ENCODE assay signal across 9 mouse cellular contexts in the genomic region with DNA sequence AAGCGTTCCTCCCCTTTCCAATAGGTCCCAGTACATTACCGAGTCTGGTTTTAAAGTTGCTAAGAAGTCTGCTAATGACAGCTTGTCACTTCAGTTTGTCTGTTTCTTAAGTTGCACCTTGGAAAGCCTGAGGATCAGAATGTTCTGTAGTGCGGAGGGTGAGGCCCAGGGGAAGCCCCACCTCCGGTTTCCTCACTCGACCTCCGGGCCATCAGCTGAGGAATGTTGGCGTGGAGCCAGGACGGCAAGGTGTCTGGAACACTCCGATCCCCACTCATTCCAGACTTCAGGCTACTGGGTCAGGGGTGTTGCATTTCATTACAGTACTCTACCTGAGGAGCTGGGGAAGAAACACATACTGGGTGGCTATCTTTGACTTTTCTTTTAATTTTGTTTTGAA.
DNase-seq lines count a peak whose midpoint lies in the region; ATAC-seq and TF ChIP-seq lines count a peak whose summit lies in the region.
"Had no signal": no experiment of that assay in that cellular context is flagged by ENCODE, and none has a peak within 500 bp of the region (broad histone marks: within the 10 kb centered on the region; RNA-seq: fewer than 3 reads in every experiment).

No protein-coding gene starts in this region.

- H3K9me3 ChIP-seq in ES-E14 (ENCODE audit: control insufficient read depth, insufficient read depth, low read depth, low read length) = no peaks in the 10 kb centered on the region
- H3K9me3 ChIP-seq in embryonic facial prominence, embryonic 11.5 days (replicated peaks; ENCODE audit: control insufficient read depth, low read length) = no peaks in the 10 kb centered on the region
- no peaks in the 10 kb centered on the region for H3K9me3 ChIP-seq in limb, embryonic 14.5 days (ENCODE audit: control insufficient read depth, low read length)

- H3K4me3 ChIP-seq in ES-E14 (ENCODE audit: insufficient read depth in 1 of 2, low read depth in 1 of 2, low read length in 2 of 2, poor library complexity in 1 of 2, severe bottlenecking in 1 of 2) = no peak overlapping the region
- H3K4me3 ChIP-seq in embryonic facial prominence, embryonic 11.5 days (ENCODE audit: low read depth, low read length) = no peak overlapping the region
- H3K4me3 ChIP-seq in limb, embryonic 14.5 days (replicated peaks; ENCODE audit: low read length) = no peak overlapping the region

- TF ChIP-seq POLR2A in limb, embryonic 14.5 days (IDR thresholded peaks at IDR 0.05; ENCODE audit: borderline replicate concordance, extremely low read depth, insufficient read depth, insufficient read length) = no peak

- H3K36me3 ChIP-seq in ES-E14 (ENCODE audit: control insufficient read depth, insufficient read depth, low read length, poor library complexity, severe bottlenecking) = peaks cover 5% of the 10 kb centered on the region; the same call in 1 of the 2 replicates
- no peaks in the 10 kb centered on the region for H3K36me3 ChIP-seq in embryonic facial prominence, embryonic 11.5 days (replicated peaks; ENCODE audit: control insufficient read depth, insufficient read depth, low read depth, low read length)
- peaks cover 4% of the 10 kb centered on the region; the same call in 1 of the 2 replicates for H3K36me3 ChIP-seq in limb, embryonic 14.5 days (ENCODE audit: control insufficient read depth, insufficient read depth, low read length)

- intact Hi-C loops in heart, postnatal 10 days (cut with DNase I) = loop anchor here (2.0 kb wide), 1 partner anchor 43 kb away; no protein-coding TSS in a partner anchor

- peak overlapping the region; percentile 80 for H3K27ac ChIP-seq in ES-E14 (ENCODE audit: insufficient read depth, low read depth, low read length, poor library complexity, severe bottlenecking)
- H3K27ac ChIP-seq in embryonic facial prominence, embryonic 11.5 days (replicated peaks; ENCODE audit: low read depth, low read length) = no peak overlapping the region
- H3K27ac ChIP-seq in limb, embryonic 14.5 days (replicated peaks; ENCODE audit: low read depth, low read length) = no peak overlapping the region

- H3K27me3 ChIP-seq in embryonic facial prominence, embryonic 11.5 days (ENCODE audit: control insufficient read depth, insufficient read depth, low read length) = no peaks in the 10 kb centered on the region
- no peaks in the 10 kb centered on the region for H3K27me3 ChIP-seq in limb, embryonic 14.5 days (ENCODE audit: control insufficient read depth, insufficient read depth, low read length)
- H3K27me3 ChIP-seq: Patski had no signal

- in situ Hi-C loops in ES-E14 (cut with MboI; ENCODE audit: low sequenced_read_pairs in 2 of 2, unreplicated experiment in 2 of 2) = no loop called here

- H3K9ac ChIP-seq in ES-E14 (ENCODE audit: insufficient read depth, low read depth, low read length, poor library complexity, severe bottlenecking) = no peak overlapping the region
- H3K9ac ChIP-seq in embryonic facial prominence, embryonic 11.5 days (replicated peaks; ENCODE audit: low read length) = no peak overlapping the region
- H3K9ac ChIP-seq in limb, embryonic 14.5 days (ENCODE audit: low read depth, low read length, severe bottlenecking) = no peak overlapping the region

- peak; percentile 91 for DNase-seq in ES-E14 (ENCODE audit: low read depth, low spot score)
- DNase-seq in embryonic facial prominence, embryonic 11.5 days (ENCODE audit: low spot score) = peak; percentile 40
- DNase-seq in heart, postnatal 10 days = peak; percentile 91
- DNase-seq in limb, embryonic 14.5 days (ENCODE audit: low spot score) = peak; percentile 75
- peak; percentile 24 to 60 for DNase-seq in urinary bladder, adult 18-20 months (ENCODE audit: low spot score in 2 of 2)
- DNase-seq in layer of hippocampus, adult 9-10 months (ENCODE audit: low spot score) = no peak
- no peak for DNase-seq in left cerebral cortex, adult 9 months (ENCODE audit: low spot score in 2 of 2)

- 61% methylated on average over 9 of the region's 9 CpGs for WGBS in embryonic facial prominence, embryonic 11.5 days
- 26% methylated on average over 9 of the region's 9 CpGs for WGBS in limb, embryonic 14.5 days

- no peak overlapping the region for H3K4me2 ChIP-seq in embryonic facial prominence, embryonic 11.5 days (ENCODE audit: low read depth, low read length)
- no peak overlapping the region for H3K4me2 ChIP-seq in limb, embryonic 14.5 days (replicated peaks; ENCODE audit: low read depth, low read length, severe bottlenecking)

- peaks cover 8 to 20% of the 10 kb centered on the region in 2 experiments for H3K4me1 ChIP-seq in ES-E14 (ENCODE audit: control insufficient read depth in 2 of 2, insufficient read depth in 2 of 2, low read length in 2 of 2, poor library complexity in 1 of 2)
- H3K4me1 ChIP-seq in embryonic facial prominence, embryonic 11.5 days (ENCODE audit: control insufficient read depth, insufficient read depth, low read length) = no peaks in the 10 kb centered on the region
- H3K4me1 ChIP-seq in limb, embryonic 14.5 days (ENCODE audit: control insufficient read depth, insufficient read depth, low read length) = peaks cover 5% of the 10 kb centered on the region; the same call in 1 of the 2 replicates

- ATAC-seq in embryonic facial prominence, embryonic 11.5 days (replicated peaks; ENCODE audit: insufficient number of reproducible peaks, low FRiP score, low TSS enrichment, low read depth) = no peak
- ATAC-seq in limb, embryonic 14.5 days (ENCODE audit: low FRiP score, low read depth) = peak; percentile 71; the same call in 1 of the 2 replicates
- ATAC-seq in CD4-positive, CD25-positive, alpha-beta regulatory T cell, adult 4 months = no peak
- ATAC-seq: Patski had no signal

TF ChIP-seq in ES-E14, 5 proteins besides CTCF, POLR2A, EP300 and RAD21:
- TF ChIP-seq MAFK (IDR thresholded peaks at IDR 0.05; ENCODE audit: insufficient read depth, low read depth, low read length) = no peak
- no peak for TF ChIP-seq ZNF384 (IDR thresholded peaks at IDR 0.05; ENCODE audit: low read depth, low read length)
- TF ChIP-seq HCFC1 (IDR thresholded peaks at IDR 0.05; ENCODE audit: borderline replicate concordance, insufficient read depth, low read length) = no peak
- TF ChIP-seq CHD2 (IDR thresholded peaks at IDR 0.05; ENCODE audit: low read depth, low read length) = no peak
- no peak for TF ChIP-seq ZC3H11A (IDR thresholded peaks at IDR 0.05; ENCODE audit: borderline replicate concordance, low read depth, low read length)
TF ChIP-seq in ES-E14: peak in this region for 0.

Comparison
In these comparisons a context has a peak if more than half of its experiments do, and no peak if none do; other contexts are left out.
1. DNase-seq: peak in ES-E14 (single experiment), embryonic facial prominence, embryonic 11.5 days (single experiment), heart, postnatal 10 days (2 of 2), limb, embryonic 14.5 days (single experiment) and urinary bladder, adult 18-20 months (2 of 2); none in layer of hippocampus, adult 9-10 months (single experiment) and left cerebral cortex, adult 9 months (0 of 2).